ENCODE assay signal across 17 mouse cellular contexts in genomic region chrX:153940089-153940488, GRCm38 (mm10).
"Had no signal": no experiment of that assay in that cellular context is flagged by ENCODE, and none has a peak within 500 bp of the region (broad histone marks: within the 10 kb centered on the region; RNA-seq: fewer than 3 reads in every experiment).

No protein-coding gene starts in this region.

- H3K4me2 ChIP-seq: limb, embryonic 13.5 days; liver, embryonic 15.5 days; midbrain, embryonic 12.5 days; midbrain, embryonic 15.5 days; neural tube, embryonic 12.5 days; neural tube, embryonic 15.5 days; stomach, embryonic 15.5 days had no signal

- H3K27ac ChIP-seq: kidney, postnatal 0 days; layer of hippocampus, adult 2 months; limb, embryonic 10.5 days; limb, embryonic 13.5 days; liver, embryonic 15.5 days; midbrain, embryonic 12.5 days; midbrain, embryonic 15.5 days; neural tube, embryonic 12.5 days; neural tube, embryonic 15.5 days; stomach, embryonic 15.5 days had no signal

- H3K9me3 ChIP-seq: limb, embryonic 10.5 days; limb, embryonic 13.5 days; liver, embryonic 15.5 days; midbrain, embryonic 12.5 days; midbrain, embryonic 15.5 days; neural tube, embryonic 12.5 days; neural tube, embryonic 15.5 days; stomach, embryonic 15.5 days had no signal

- ATAC-seq: midbrain, embryonic 15.5 days had no signal

- H3K4me1 ChIP-seq: limb, embryonic 10.5 days; limb, embryonic 13.5 days; liver, embryonic 15.5 days; midbrain, embryonic 12.5 days; midbrain, embryonic 15.5 days; neural tube, embryonic 12.5 days; neural tube, embryonic 15.5 days; stomach, embryonic 15.5 days had no signal

- H3K9ac ChIP-seq: limb, embryonic 13.5 days; liver, embryonic 15.5 days; midbrain, embryonic 12.5 days; midbrain, embryonic 15.5 days; neural tube, embryonic 12.5 days; neural tube, embryonic 15.5 days; stomach, embryonic 15.5 days had no signal

- H3K27me3 ChIP-seq: limb, embryonic 13.5 days; liver, embryonic 15.5 days; midbrain, embryonic 12.5 days; midbrain, embryonic 15.5 days; neural tube, embryonic 12.5 days; neural tube, embryonic 15.5 days; stomach, embryonic 15.5 days had no signal

- DNase-seq: kidney, adult 2 months; layer of hippocampus, adult 9-11 months; lung, adult 2 months; lung, postnatal 14 days; retina, postnatal 1 day; right cerebral cortex, postnatal 25 days; thymus, postnatal 36 days had no signal

- H3K4me3 ChIP-seq: layer of hippocampus, adult 2 months; limb, embryonic 10.5 days; limb, embryonic 13.5 days; liver, embryonic 15.5 days; midbrain, embryonic 12.5 days; midbrain, embryonic 15.5 days; neural tube, embryonic 12.5 days; neural tube, embryonic 15.5 days; stomach, embryonic 15.5 days had no signal

- H3K36me3 ChIP-seq: limb, embryonic 10.5 days; limb, embryonic 13.5 days; liver, embryonic 15.5 days; midbrain, embryonic 12.5 days; midbrain, embryonic 15.5 days; neural tube, embryonic 12.5 days; neural tube, embryonic 15.5 days; stomach, embryonic 15.5 days had no signal
